In genomic region chr17:11637642-11638041, GRCm38 (mm10) we compare ENCODE assay signal across 18 mouse cellular contexts.
"Had no signal": no experiment of that assay in that cellular context is flagged by ENCODE, and none has a peak within 500 bp of the region (broad histone marks: within the 10 kb centered on the region; RNA-seq: fewer than 3 reads in every experiment).

No protein-coding gene starts in this region.

- H3K4me2 ChIP-seq: limb, embryonic 12.5 days; limb, embryonic 15.5 days; liver, embryonic 13.5 days; lung, embryonic 14.5 days; midbrain, embryonic 12.5 days; midbrain, embryonic 15.5 days; stomach, embryonic 15.5 days had no signal

- H3K36me3 ChIP-seq: limb, embryonic 12.5 days; limb, embryonic 15.5 days; liver, embryonic 13.5 days; midbrain, embryonic 12.5 days; midbrain, embryonic 15.5 days; stomach, embryonic 15.5 days had no signal

- H3K27me3 ChIP-seq: limb, embryonic 12.5 days; limb, embryonic 15.5 days; liver, embryonic 13.5 days; midbrain, embryonic 12.5 days; midbrain, embryonic 15.5 days; stomach, embryonic 15.5 days had no signal

- ATAC-seq: inflammation-experienced regulatory T-cells, adult 6 months; intestine, embryonic 16.5 days; lung, postnatal 0 days; midbrain, embryonic 15.5 days had no signal

- H3K4me1 ChIP-seq: limb, embryonic 12.5 days; limb, embryonic 15.5 days; liver, embryonic 13.5 days; midbrain, embryonic 15.5 days; stomach, embryonic 15.5 days had no signal

- DNase-seq: kidney, adult 18-20 months; kidney, adult 9 months; kidney, postnatal 14 days; kidney, postnatal 4 days; left cerebral cortex, postnatal 4 days; liver, embryonic 13.5 days; lung, embryonic 14.5 days; right cerebral cortex, postnatal 4 days; thymus, postnatal 25 days had no signal

- H3K27ac ChIP-seq: limb, embryonic 12.5 days; limb, embryonic 15.5 days; liver, embryonic 13.5 days; macrophage; midbrain, embryonic 12.5 days; midbrain, embryonic 15.5 days; stomach, embryonic 15.5 days had no signal

- H3K4me3 ChIP-seq: limb, embryonic 12.5 days; limb, embryonic 15.5 days; liver, embryonic 13.5 days; midbrain, embryonic 12.5 days; midbrain, embryonic 15.5 days; stomach, embryonic 15.5 days had no signal

- H3K9me3 ChIP-seq: limb, embryonic 12.5 days; limb, embryonic 15.5 days; liver, embryonic 13.5 days; midbrain, embryonic 12.5 days; midbrain, embryonic 15.5 days; stomach, embryonic 15.5 days had no signal

- H3K9ac ChIP-seq: limb, embryonic 12.5 days; limb, embryonic 15.5 days; liver, embryonic 13.5 days; lung, embryonic 14.5 days; midbrain, embryonic 12.5 days; midbrain, embryonic 15.5 days; stomach, embryonic 15.5 days had no signal
